ENCODE assay signal across 9 mouse cellular contexts in genomic region chr17:56405856-56406840, GRCm38 (mm10).
DNase-seq lines count a peak whose midpoint lies in the region; ATAC-seq and TF ChIP-seq lines count a peak whose summit lies in the region.
"Had no signal": no experiment of that assay in that cellular context is flagged by ENCODE, and none has a peak within 500 bp of the region (broad histone marks: within the 10 kb centered on the region; RNA-seq: fewer than 3 reads in every experiment).

No protein-coding gene starts in this region.

- H3K9ac ChIP-seq in lung, embryonic 16.5 days (ENCODE audit: low read length), result no peak overlapping the region
- no peak overlapping the region for H3K9ac ChIP-seq in hindbrain, embryonic 16.5 days (ENCODE audit: low read depth, low read length)
- no peak overlapping the region for H3K9ac ChIP-seq in midbrain, embryonic 16.5 days (ENCODE audit: low read depth, low read length)
- H3K9ac ChIP-seq: heart, embryonic 15.5 days had no signal

- no peak for TF ChIP-seq CTCF in lung, adult 2 months (IDR thresholded peaks at IDR 0.05; ENCODE audit: insufficient read depth, low read length)

- no peak overlapping the region for H3K4me2 ChIP-seq in lung, embryonic 16.5 days (ENCODE audit: low read depth, low read length)
- H3K4me2 ChIP-seq in hindbrain, embryonic 16.5 days (ENCODE audit: low read length), result no peak overlapping the region
- no peak overlapping the region for H3K4me2 ChIP-seq in midbrain, embryonic 16.5 days (ENCODE audit: low read length)
- H3K4me2 ChIP-seq: heart, embryonic 15.5 days had no signal

- peak; percentile 35 for DNase-seq in adrenal gland, postnatal 14 days
- DNase-seq in adrenal gland, adult 8-10 months, result no peak
- no peak for DNase-seq in lung, adult 2 months
- DNase-seq in cerebellum, adult 8-10 months, result no peak
- no peak for DNase-seq in kidney, postnatal 25 days

- H3K27me3 ChIP-seq in lung, embryonic 16.5 days (ENCODE audit: control insufficient read depth, insufficient read depth, low read depth, low read length), result no peaks in the 10 kb centered on the region
- H3K27me3 ChIP-seq in hindbrain, embryonic 16.5 days (replicated peaks; ENCODE audit: control insufficient read depth, insufficient read depth, low read length), result no peaks in the 10 kb centered on the region
- no peaks in the 10 kb centered on the region for H3K27me3 ChIP-seq in midbrain, embryonic 16.5 days (ENCODE audit: control insufficient read depth, insufficient read depth, low read depth, low read length)
- H3K27me3 ChIP-seq: heart, embryonic 15.5 days had no signal

- no peaks in the 10 kb centered on the region for H3K9me3 ChIP-seq in lung, embryonic 16.5 days (ENCODE audit: control insufficient read depth, low read length)
- H3K9me3 ChIP-seq in hindbrain, embryonic 16.5 days (ENCODE audit: control insufficient read depth, low read length), result no peaks in the 10 kb centered on the region
- H3K9me3 ChIP-seq in midbrain, embryonic 16.5 days (replicated peaks; ENCODE audit: control insufficient read depth, low read length, poor library complexity, severe bottlenecking), result no peaks in the 10 kb centered on the region
- H3K9me3 ChIP-seq: heart, embryonic 15.5 days had no signal

- peak; percentile 36; the same call in 1 of the 2 replicates for ATAC-seq in lung, embryonic 16.5 days (ENCODE audit: low read depth)
- ATAC-seq in hindbrain, embryonic 16.5 days, result no peak
- no peak for ATAC-seq in midbrain, embryonic 16.5 days

- H3K4me3 ChIP-seq in lung, embryonic 16.5 days (ENCODE audit: low read length), result no peak overlapping the region
- H3K4me3 ChIP-seq in lung, adult 2 months (replicated peaks; ENCODE audit: extremely low read depth, low read depth, low read length), result no peak overlapping the region
- H3K4me3 ChIP-seq in hindbrain, embryonic 16.5 days (ENCODE audit: low read length), result no peak overlapping the region
- H3K4me3 ChIP-seq in midbrain, embryonic 16.5 days (ENCODE audit: low read depth, low read length), result no peak overlapping the region
- H3K4me3 ChIP-seq: heart, embryonic 15.5 days had no signal

- 0 out of 2 replicates have a peak, but pooled peaks cover 4% of the 10 kb centered on the region for H3K4me1 ChIP-seq in lung, embryonic 16.5 days (replicated peaks; ENCODE audit: control insufficient read depth, insufficient read depth, low read length)
- no peaks in the 10 kb centered on the region for H3K4me1 ChIP-seq in lung, adult 2 months (ENCODE audit: control insufficient read depth, insufficient read depth, low read length)
- H3K4me1 ChIP-seq in hindbrain, embryonic 16.5 days (ENCODE audit: control insufficient read depth, insufficient read depth, low read depth, low read length), result peaks cover 29% of the 10 kb centered on the region
- H3K4me1 ChIP-seq in midbrain, embryonic 16.5 days (ENCODE audit: control insufficient read depth, insufficient read depth, low read length), result peaks cover 29% of the 10 kb centered on the region

- peaks cover 15% of the 10 kb centered on the region for H3K36me3 ChIP-seq in lung, embryonic 16.5 days (ENCODE audit: control insufficient read depth, insufficient read depth, low read length)
- H3K36me3 ChIP-seq in hindbrain, embryonic 16.5 days (ENCODE audit: control insufficient read depth, insufficient read depth, low read length), result peaks cover 25% of the 10 kb centered on the region
- peaks cover 26% of the 10 kb centered on the region for H3K36me3 ChIP-seq in midbrain, embryonic 16.5 days (ENCODE audit: control insufficient read depth, insufficient read depth, low read length)

- 70% methylated on average over 14 of the region's 14 CpGs for WGBS in lung, embryonic 16.5 days
- 72% methylated on average over 14 of the region's 14 CpGs for WGBS in lung, adult 2 months
- WGBS in hindbrain, embryonic 16.5 days, result 76% methylated on average over 14 of the region's 14 CpGs
- 84% methylated on average over 14 of the region's 14 CpGs for WGBS in midbrain, embryonic 16.5 days

- TF ChIP-seq POLR2A in lung, adult 2 months (IDR thresholded peaks at IDR 0.05; ENCODE audit: borderline replicate concordance, extremely low read depth, low read depth, low read length), result no peak

- H3K27ac ChIP-seq in lung, embryonic 16.5 days (ENCODE audit: low read length), result no peak overlapping the region
- H3K27ac ChIP-seq in hindbrain, embryonic 16.5 days (ENCODE audit: low read depth, low read length), result peak overlapping the region; percentile 74
- H3K27ac ChIP-seq in midbrain, embryonic 16.5 days (ENCODE audit: low read length), result peak overlapping the region; percentile 60
- H3K27ac ChIP-seq: heart, embryonic 15.5 days had no signal
